Mouse (Mus musculus): ENCODE data around the gene Eif4b.

- no peak for TF ChIP-seq EP300 (IDR thresholded peaks at IDR 0.05; ENCODE audit: low read length)
- no peak for TF ChIP-seq CTCF (conservative IDR thresholded peaks at IDR 0.05 in 1 of 2, IDR thresholded peaks at IDR 0.05 in 1 of 2; ENCODE audit: low read depth in 2 of 2, low read length in 2 of 2)
- TF ChIP-seq E2F4 (IDR thresholded peaks at IDR 0.05; ENCODE audit: insufficient replicate concordance, low read depth, low read length): no peak
- no peak for TF ChIP-seq MEF2A (IDR thresholded peaks at IDR 0.05; ENCODE audit: borderline replicate concordance, low read depth, low read length)
- TF ChIP-seq ZNF384 (IDR thresholded peaks at IDR 0.05; ENCODE audit: low read depth, low read length): no peak
- no peak for TF ChIP-seq POLR2A (IDR thresholded peaks at IDR 0.05; ENCODE audit: low read depth, low read length)
- TF ChIP-seq MAFK (IDR thresholded peaks at IDR 0.05; ENCODE audit: insufficient replicate concordance, low read length): no peak
- TF ChIP-seq POLR2AphosphoS2 (IDR thresholded peaks at IDR 0.05; ENCODE audit: low read depth, low read length): no peak
- TF ChIP-seq KAT2A (IDR thresholded peaks at IDR 0.05; ENCODE audit: insufficient replicate concordance, low read length): no peak
- no peak for TF ChIP-seq ELF1 (IDR thresholded peaks at IDR 0.05; ENCODE audit: low read depth, low read length)
- TF ChIP-seq NELFE (IDR thresholded peaks at IDR 0.05; ENCODE audit: low read depth, low read length): no peak
- no peak for TF ChIP-seq USF1 (IDR thresholded peaks at IDR 0.05; ENCODE audit: low read depth, low read length)
Measured at GRCm38 (mm10) chr15:102049871-102050270, 23.7 kb upstream of the Eif4b start.
